Mouse (Mus musculus) hindbrain, embryonic 16.5 days (tissue): ENCODE measurements around the gene Ubald2. TPM values are rescaled to one million over a fixed set of nuclear protein-coding genes. Genes with fewer than 3 reads are reported as not detected.

Source experiments
- ATAC-seq: fragments of 200-750 bp; cut with Nextera tagmentation; 2 replicates; pipeline ENCODE4 v1.8.0; 2017; ENCODE audit warnings: moderate TSS enrichment, moderate library complexity
- H3K27ac ChIP-seq: fragments of 300-500 bp; sonication (generic); 2 replicates; pipeline ENCODE4 v1.5.1; 2014; ENCODE audit warnings: low read depth, mild to moderate bottlenecking, control low read depth, low read length, moderate library complexity
- H3K27me3 ChIP-seq: fragments of 300-500 bp; sonication (generic); replicated peaks from 2 replicates; pipeline ENCODE4 v1.6.1; 2014; ENCODE audit warnings: low read length; ENCODE audit not compliant: control insufficient read depth, insufficient read depth
- H3K36me3 ChIP-seq: fragments of 300-500 bp; sonication (generic); 2 replicates; pipeline ENCODE4 v1.6.1; 2014; ENCODE audit warnings: mild to moderate bottlenecking, low read length, moderate library complexity, mixed read lengths; ENCODE audit not compliant: control insufficient read depth, insufficient read depth
- H3K4me1 ChIP-seq: fragments of 300-500 bp; sonication (generic); 2 replicates; pipeline ENCODE4 v1.6.1; 2014; ENCODE audit warnings: low read depth, low read length; ENCODE audit not compliant: control insufficient read depth, insufficient read depth
- H3K4me2 ChIP-seq: fragments of 300-500 bp; sonication (generic); 2 replicates; pipeline ENCODE4 v1.6.1; 2014; ENCODE audit warnings: mild to moderate bottlenecking, low read length, control low read depth, moderate library complexity
- H3K4me3 ChIP-seq: fragments of 300-500 bp; sonication (generic); 2 replicates; pipeline ENCODE4 v1.5.1; 2014; ENCODE audit warnings: mild to moderate bottlenecking, low read length, control low read depth, moderate library complexity
- H3K9ac ChIP-seq: fragments of 300-500 bp; sonication (generic); 2 replicates; pipeline ENCODE4 v1.6.1; 2014; ENCODE audit warnings: low read depth, mild to moderate bottlenecking, control low read depth, low read length, moderate library complexity
- H3K9me3 ChIP-seq: fragments of 300-500 bp; sonication (generic); 2 replicates; pipeline ENCODE4 v1.6.1; 2014; ENCODE audit warnings: mild to moderate bottlenecking, low read length, moderate library complexity; ENCODE audit not compliant: control insufficient read depth
- WGBS: fragments of 180-500 bp; shearing (Covaris S2); extraction: QIAGEN DNeasy Blood & Tissue Kit; methylation state at CpG from one replicate; pipeline ENCODE4 v1.1.7; 2014; 5-methylcytosine and 5-hydroxymethylcytosine counted together
- polyA plus RNA-seq: library from polyadenylated mRNA; unstranded; fragments of >200 nt; fragmentation: Nextera tagmentation; extraction: Ambion mirVana; gene quantifications from 2 replicates; pipeline ENCODE4 v1.2.1, GENCODE M21; 2015

Gene Ubald2
- polyA plus RNA-seq, 1 experiment from 2014 or later, result 28.3 TPM

- no peak for ATAC-seq
- H3K4me2 ChIP-seq, result no peak overlapping the region
Measured at GRCm38 (mm10) chr11:116431428-116432077, 2.3 kb upstream of the Ubald2 start.

GRCm38 (mm10) chr11:116432127-116432526 is 1.8 kb upstream of the Ubald2 start:
- no peak overlapping the region for H3K4me3 ChIP-seq
- H3K36me3 ChIP-seq, result no peaks in the 10 kb centered on the region; the same call in 1 of the 2 replicates
- H3K27ac ChIP-seq, result no peak overlapping the region
- 58% methylated on average over 6 of the region's 6 CpGs for WGBS
- no peak overlapping the region for H3K4me2 ChIP-seq
- no peak overlapping the region for H3K9ac ChIP-seq
- H3K4me1 ChIP-seq, result peaks cover 21% of the 10 kb centered on the region
- H3K9me3 ChIP-seq, result no peaks in the 10 kb centered on the region
- no peak for ATAC-seq
- H3K27me3 ChIP-seq, result no peaks in the 10 kb centered on the region

More at GRCm38 (mm10) chr11:116431428-116432077, 2.3 kb upstream of the Ubald2 start:
- Histone ChIP-seq H3K4me1 (peaks cover 16% of the 10 kb centered on the region), H3K27ac (no peak overlapping the region), H3K36me3 (no peaks in the 10 kb centered on the region), H3K27me3 (no peaks in the 10 kb centered on the region), H3K9me3 (no peaks in the 10 kb centered on the region), H3K9ac (no peak overlapping the region), H3K4me3 (no peak overlapping the region)
- WGBS, result 55% methylated on average over 11 of the region's 11 CpGs

- H3K4me1 ChIP-seq, result peaks cover 22% of the 10 kb centered on the region
- no peaks in the 10 kb centered on the region; the same call in 1 of the 2 replicates for H3K36me3 ChIP-seq
- no peak overlapping the region for H3K9ac ChIP-seq
- H3K4me3 ChIP-seq, result no peak overlapping the region
- no peaks in the 10 kb centered on the region for H3K9me3 ChIP-seq
- H3K27ac ChIP-seq, result no peak overlapping the region
- H3K27me3 ChIP-seq, result no peaks in the 10 kb centered on the region
- H3K4me2 ChIP-seq, result no peak overlapping the region
- ATAC-seq, result no peak
- 69% methylated on average over 8 of the region's 8 CpGs for WGBS
Measured at GRCm38 (mm10) chr11:116432593-116433355, 1.1 kb upstream of the Ubald2 start.

DNA sequence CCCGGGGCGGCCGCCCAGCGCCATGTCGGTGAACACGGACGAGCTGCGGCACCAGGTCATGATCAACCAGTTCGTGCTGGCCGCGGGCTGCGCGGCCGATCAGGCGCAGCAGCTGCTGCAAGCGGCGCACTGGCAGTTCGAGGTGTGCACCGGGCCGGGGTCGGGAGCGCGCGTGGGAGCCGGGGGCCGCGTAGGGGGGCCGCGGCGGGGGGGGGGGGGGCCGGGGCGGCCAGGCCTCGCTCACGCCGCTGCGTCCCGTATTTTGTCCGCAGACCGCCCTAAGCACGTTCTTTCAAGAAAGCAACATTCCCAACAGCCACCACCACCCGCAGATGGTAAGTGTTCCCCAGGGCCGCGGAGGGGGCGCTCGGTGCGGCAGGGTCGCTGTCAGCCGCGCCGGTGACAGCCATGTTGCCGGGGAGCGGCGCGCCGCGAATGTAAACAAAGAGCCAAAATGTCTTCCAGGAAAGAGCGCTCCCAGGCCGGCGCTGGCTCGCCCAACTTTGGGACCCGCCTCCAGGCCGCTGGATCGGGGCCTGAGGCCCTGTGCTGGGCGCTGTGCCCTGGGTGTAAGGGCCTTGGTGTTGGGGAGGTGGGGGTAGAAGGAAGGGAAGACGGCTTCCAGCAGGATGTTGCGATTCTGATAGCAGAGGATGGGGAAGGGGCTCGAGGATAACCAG is 533 bp downstream of the Ubald2 start:
- H3K27ac ChIP-seq, result peak overlapping the region; percentile 89
- WGBS, result 0% methylated on average over 38 of the region's 67 CpGs
- H3K4me3 ChIP-seq, result peak overlapping the region; percentile 84
- peak overlapping the region; percentile 93 for H3K9ac ChIP-seq
- no peaks in the 10 kb centered on the region for H3K27me3 ChIP-seq
- peak; percentile 17; the same call in 1 of the 2 replicates for ATAC-seq
- H3K9me3 ChIP-seq, result no peaks in the 10 kb centered on the region
- no peaks in the 10 kb centered on the region; the same call in 1 of the 2 replicates for H3K36me3 ChIP-seq
- peaks cover 22% of the 10 kb centered on the region for H3K4me1 ChIP-seq
- H3K4me2 ChIP-seq, result peak overlapping the region; percentile 87

- peaks cover 22% of the 10 kb centered on the region for H3K4me1 ChIP-seq
- peak overlapping the region; percentile 93 for H3K9ac ChIP-seq
- WGBS, result 51% methylated on average over 12 of the region's 12 CpGs
- H3K9me3 ChIP-seq, result no peaks in the 10 kb centered on the region
- peak overlapping the region; percentile 84 for H3K4me3 ChIP-seq
- peak overlapping the region; percentile 89 for H3K27ac ChIP-seq
- H3K4me2 ChIP-seq, result peak overlapping the region; percentile 87
- H3K27me3 ChIP-seq, result no peaks in the 10 kb centered on the region
- no peak for ATAC-seq
- no peaks in the 10 kb centered on the region; the same call in 1 of the 2 replicates for H3K36me3 ChIP-seq
Measured at GRCm38 (mm10) chr11:116434967-116435752, 1.3 kb downstream of the Ubald2 start.

GRCm38 (mm10) chr11:116435992-116436724 is 2.3 kb downstream of the Ubald2 start:
- ATAC-seq, result no peak
- Histone ChIP-seq H3K4me3 (no peak overlapping the region), H3K9ac (no peak overlapping the region), H3K36me3 (no peaks in the 10 kb centered on the region; the same call in 1 of the 2 replicates), H3K9me3 (no peaks in the 10 kb centered on the region), H3K4me2 (peak overlapping the region; percentile 87), H3K27ac (no peak overlapping the region), H3K27me3 (no peaks in the 10 kb centered on the region), H3K4me1 (peaks cover 22% of the 10 kb centered on the region)
- 58% methylated on average over 5 of the region's 5 CpGs for WGBS

- H3K9ac ChIP-seq, result peak overlapping the region; percentile 45
- no peak overlapping the region for H3K27ac ChIP-seq
- peaks cover 22% of the 10 kb centered on the region for H3K4me1 ChIP-seq
- no peaks in the 10 kb centered on the region for H3K9me3 ChIP-seq
- 0 out of 2 replicates have a peak overlapping the region, but pooled peaks have one; percentile 4 for H3K4me2 ChIP-seq
- WGBS, result 54% methylated on average over 4 of the region's 4 CpGs
- no peaks in the 10 kb centered on the region for H3K27me3 ChIP-seq
- H3K4me3 ChIP-seq, result no peak overlapping the region
- no peaks in the 10 kb centered on the region; the same call in 1 of the 2 replicates for H3K36me3 ChIP-seq
- ATAC-seq, result no peak
Measured at GRCm38 (mm10) chr11:116436725-116437331, 2.9 kb downstream of the Ubald2 start.

- Histone ChIP-seq H3K4me1 (peaks cover 22% of the 10 kb centered on the region), H3K4me2 (no peak overlapping the region), H3K9ac (no peak overlapping the region), H3K4me3 (no peak overlapping the region), H3K27ac (no peak overlapping the region), H3K36me3 (no peaks in the 10 kb centered on the region; the same call in 1 of the 2 replicates), H3K9me3 (no peaks in the 10 kb centered on the region), H3K27me3 (no peaks in the 10 kb centered on the region)
- 75% methylated on average over 11 of the region's 11 CpGs for WGBS
- ATAC-seq, result no peak
Measured at GRCm38 (mm10) chr11:116437541-116437940, 3.6 kb downstream of the Ubald2 start.
